Mouse (Mus musculus) megakaryocyte, embryonic 14.5 days (primary cell): ENCODE data around the gene Rps5. TPM values are rescaled to one million over a fixed set of nuclear protein-coding genes. Genes with fewer than 3 reads are reported as not detected.
A peak's percentile ranks its signal among the peaks of the same experiment; 100 is the strongest.
"Not testable (repeated sequence)": the region's sequence is repeated elsewhere in the genome, so short reads cannot be mapped to it uniquely, and the experiment has no call there.

ENCODE experiments used
- H3K27me3 ChIP-seq: replicated peaks from 2 replicates; pipeline ENCODE3; 2012; ENCODE audit warnings: inconsistent platforms
- H3K36me3 ChIP-seq: replicated peaks from 2 replicates; pipeline ENCODE3; 2012; ENCODE audit warnings: low read length, inconsistent platforms, mixed read lengths
- H3K4me1 ChIP-seq: 2 replicates; pipeline ENCODE4 v1.6.1; 2012; ENCODE audit warnings: inconsistent platforms
- H3K4me3 ChIP-seq: replicated peaks from 2 replicates; pipeline ENCODE3; 2012; ENCODE audit warnings: moderate library complexity, mild to moderate bottlenecking, inconsistent platforms
- H3K9me3 ChIP-seq: 2 replicates; pipeline ENCODE4 v1.6.1; 2012; ENCODE audit warnings: inconsistent platforms
- FLI1 ChIP-seq: IDR thresholded peaks from 2 replicates; pipeline ENCODE4 v1.6.1; 2012; ENCODE audit warnings: low read length, inconsistent platforms, mixed read lengths
- GATA1 ChIP-seq: IDR thresholded peaks from 3 replicates; pipeline ENCODE4 v1.6.1; 2012; ENCODE audit warnings: mixed read lengths, low read length, inconsistent platforms, borderline replicate concordance
- polyA plus RNA-seq: library from polyadenylated mRNA; stranded (reverse); fragments of >175 nt; gene quantifications from 2 replicates; pipeline ENCODE4 v1.2.3, GENCODE M21; 2012; ENCODE audit warnings: low replicate concordance; ENCODE audit not compliant: insufficient read depth

The Rps5 gene
- 434 and 3,041 TPM in 2 replicates for polyA plus RNA-seq

DNA sequence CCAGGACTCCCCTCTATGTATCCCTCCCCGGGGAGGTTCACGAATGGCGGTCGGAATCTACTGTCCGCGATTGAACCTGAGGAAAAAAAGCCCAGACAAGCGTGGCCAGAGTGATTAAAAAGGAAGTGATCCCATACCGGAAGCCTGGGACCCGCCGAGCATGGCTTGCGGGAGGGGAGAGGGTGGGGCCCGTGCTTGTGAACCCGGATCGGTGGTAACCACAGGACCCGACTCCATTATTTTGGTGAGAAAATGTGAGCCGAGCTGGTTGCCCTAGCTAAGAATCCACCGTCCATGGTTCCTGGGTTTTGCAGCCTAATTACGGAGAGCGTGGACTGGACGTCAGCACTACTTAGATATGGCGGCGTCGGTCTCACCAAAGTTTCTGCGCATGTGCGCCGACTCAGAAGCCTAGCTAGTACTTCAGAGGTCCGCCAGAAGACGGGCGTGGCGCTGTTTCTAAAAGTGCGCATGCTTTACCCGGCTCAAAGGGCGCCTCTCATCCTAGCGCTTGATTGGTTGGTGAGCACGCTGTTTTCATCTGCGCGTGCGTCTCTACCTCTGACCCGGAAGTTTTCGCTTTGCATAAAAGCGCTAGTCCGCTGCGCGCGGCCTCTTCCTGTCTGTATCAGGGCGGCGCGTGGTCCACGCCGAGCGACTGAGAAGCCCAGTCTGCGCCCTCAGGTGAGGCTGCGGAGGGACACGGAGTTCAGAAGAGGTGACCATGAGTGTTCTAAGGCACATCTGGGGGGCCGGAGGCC is at the start of gene Rps5:
TSS of gene Rps5 (plus strand) at position 586 of the 761 bp plus-strand sequence.
- H3K9me3 ChIP-seq, result no peaks in the 10 kb centered on the region
- H3K4me1 ChIP-seq, result peaks cover 35% of the 10 kb centered on the region
- TF ChIP-seq GATA1 (no peak), FLI1 (no peak)
- peak within 1 kb of the TSS; percentile 96 for H3K4me3 ChIP-seq
- H3K27me3 ChIP-seq, result no peaks in the 10 kb centered on the region
- H3K36me3 ChIP-seq, result peaks cover 37% of the 10 kb centered on the region

DNA sequence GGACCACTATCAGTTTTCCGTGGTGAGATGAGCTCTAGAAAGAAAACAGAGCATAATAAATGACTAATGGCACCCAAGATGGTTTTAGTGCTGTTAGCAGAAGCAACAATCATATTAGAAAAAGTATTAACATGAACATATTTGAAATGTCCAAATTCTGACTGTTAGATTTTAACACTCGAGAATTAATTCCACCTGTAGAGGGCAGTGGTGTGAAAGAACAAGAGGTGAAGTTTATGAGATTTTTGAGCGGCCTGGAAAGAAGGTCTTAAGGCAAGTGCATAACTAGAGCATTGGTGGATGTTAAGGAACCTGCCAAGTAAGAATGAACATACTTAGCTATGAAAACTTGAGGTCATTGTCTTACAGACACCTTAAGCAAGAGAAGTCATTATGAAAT is 47.8 kb upstream of the Rps5 start:
- TF ChIP-seq FLI1 (no peak), GATA1 (no peak)
- Histone ChIP-seq H3K9me3 (peaks cover 4% of the 10 kb centered on the region), H3K27me3 (no peaks in the 10 kb centered on the region), H3K4me3 (no peak overlapping the region), H3K36me3 (no peaks in the 10 kb centered on the region), H3K4me1 (no peaks in the 10 kb centered on the region)

GRCm38 (mm10) chr7:12880036-12880435 is 42.1 kb upstream of the Rps5 start:
- no peaks in the 10 kb centered on the region for H3K9me3 ChIP-seq
- no peak for TF ChIP-seq FLI1
- no peak for TF ChIP-seq GATA1
- peaks cover 8% of the 10 kb centered on the region for H3K36me3 ChIP-seq
- no peaks in the 10 kb centered on the region for H3K27me3 ChIP-seq
- peaks cover 26% of the 10 kb centered on the region for H3K4me1 ChIP-seq
- no peak overlapping the region for H3K4me3 ChIP-seq

DNA sequence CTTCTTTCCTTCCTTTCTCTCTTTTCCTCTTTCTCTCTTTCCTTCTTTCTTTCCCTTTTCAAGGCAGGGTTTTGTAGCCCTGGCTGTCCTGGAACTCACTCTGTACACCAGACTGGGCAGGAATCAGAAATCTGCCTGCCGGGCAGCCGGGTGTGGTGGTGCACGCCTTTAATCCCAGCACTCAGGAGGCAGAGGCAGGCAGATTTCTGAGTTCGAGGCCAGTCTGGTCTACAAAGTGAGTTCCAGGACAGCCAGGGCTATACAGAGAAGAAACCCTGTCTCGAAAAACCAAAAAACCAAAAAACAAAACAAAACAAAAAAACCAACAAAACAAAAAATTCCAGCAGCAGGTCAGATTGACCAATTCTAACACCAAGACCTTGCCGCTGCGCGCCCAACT is 41.6 kb upstream of the Rps5 start:
- not testable (repeated sequence) for H3K27me3 ChIP-seq, H3K9me3 ChIP-seq
- Histone ChIP-seq H3K4me1 (peaks cover 26% of the 10 kb centered on the region), H3K36me3 (peaks cover 13% of the 10 kb centered on the region), H3K4me3 (peak overlapping the region; percentile 97)

DNA sequence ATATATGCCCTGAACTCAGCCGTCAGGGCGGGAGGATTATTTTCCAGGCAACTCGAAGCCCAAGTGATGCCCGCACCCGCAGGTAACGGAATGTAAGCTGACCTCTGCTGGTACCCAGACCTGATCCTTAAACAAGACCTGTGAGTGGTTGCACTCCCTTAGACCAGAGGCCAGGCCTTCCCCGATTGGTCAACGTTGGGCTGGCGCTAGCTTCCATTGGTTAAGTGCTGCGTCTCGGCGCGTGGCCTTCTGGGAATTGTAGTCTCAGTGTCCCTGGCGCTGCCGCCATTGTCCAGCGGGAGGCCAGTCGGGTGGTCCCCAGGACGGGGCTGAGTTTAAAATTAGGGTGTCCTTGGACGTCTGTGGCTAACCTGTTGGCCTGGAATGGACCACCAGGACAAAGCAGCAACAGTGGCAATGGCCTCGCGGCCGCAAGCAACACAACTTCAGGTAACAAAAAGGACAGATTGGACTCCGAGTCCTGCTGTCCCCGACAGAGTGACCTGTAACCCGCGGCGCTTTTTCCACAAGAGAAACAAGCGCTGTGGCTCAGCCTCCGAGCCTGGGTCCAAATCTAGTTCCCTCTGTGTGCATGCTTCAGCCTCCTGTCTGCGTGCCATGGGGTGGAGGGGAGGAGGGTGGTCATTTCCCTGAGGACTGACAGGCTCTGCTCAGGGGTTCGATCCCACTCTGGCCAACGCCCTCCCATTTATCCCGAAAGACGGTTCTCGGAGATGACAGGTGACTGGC is 41.0 kb upstream of the Rps5 start, which contains the start of gene Zfp128:
TSS of gene Zfp128 (plus strand) at position 267 of the 750 bp plus-strand sequence.
- Histone ChIP-seq H3K4me1 (peaks cover 26% of the 10 kb centered on the region), H3K9me3 (no peaks in the 10 kb centered on the region), H3K36me3 (peaks cover 19% of the 10 kb centered on the region), H3K27me3 (no peaks in the 10 kb centered on the region), H3K4me3 (peak within 1 kb of the TSS; percentile 97)
- TF ChIP-seq FLI1, result no peak
- TF ChIP-seq GATA1, result no peak

DNA sequence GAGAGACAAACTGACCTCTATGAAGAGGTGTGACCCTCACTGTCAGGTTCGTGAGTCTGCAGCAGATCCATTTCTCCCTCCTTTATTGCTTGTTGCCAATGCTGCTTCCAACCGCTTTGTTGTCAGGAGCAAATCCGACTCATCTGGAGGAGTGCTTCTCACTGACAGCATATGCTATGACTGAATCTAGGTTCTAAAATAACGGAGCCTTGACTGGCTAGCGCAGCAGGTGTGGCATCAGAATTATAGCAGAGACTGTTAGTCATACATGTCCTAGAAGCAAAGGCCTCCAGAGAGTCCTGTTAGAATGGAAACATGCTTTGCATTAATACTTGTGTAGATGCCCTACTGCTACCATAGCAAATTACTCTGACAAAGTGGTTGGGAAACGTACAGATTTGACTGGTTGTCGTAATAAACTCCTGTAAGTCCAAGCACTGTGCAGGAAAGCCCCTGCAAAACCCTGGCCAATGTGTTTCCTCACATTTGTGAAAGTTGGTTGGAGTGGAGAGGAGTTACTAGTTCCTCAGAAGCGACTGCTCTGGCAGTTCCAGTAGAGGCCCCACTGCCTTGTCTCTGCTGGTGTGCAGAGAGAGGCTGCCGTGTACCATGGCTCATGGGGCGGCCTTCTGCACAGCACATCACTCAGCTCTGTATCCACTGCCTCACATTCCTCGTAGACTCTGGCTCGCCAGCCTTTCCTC is 35.4 kb upstream of the Rps5 start:
- Histone ChIP-seq H3K4me3 (no peak overlapping the region), H3K27me3 (no peaks in the 10 kb centered on the region), H3K36me3 (peaks cover 68% of the 10 kb centered on the region), H3K4me1 (peaks cover 38% of the 10 kb centered on the region), H3K9me3 (no peaks in the 10 kb centered on the region)
- no peak for TF ChIP-seq GATA1
- no peak for TF ChIP-seq FLI1

GRCm38 (mm10) chr7:12887585-12887984 is 34.5 kb upstream of the Rps5 start:
- Histone ChIP-seq H3K4me1 (peaks cover 30% of the 10 kb centered on the region), H3K4me3 (no peak overlapping the region), H3K27me3 (no peaks in the 10 kb centered on the region), H3K9me3 (no peaks in the 10 kb centered on the region), H3K36me3 (peaks cover 73% of the 10 kb centered on the region)
- TF ChIP-seq GATA1 (no peak), FLI1 (no peak)

DNA sequence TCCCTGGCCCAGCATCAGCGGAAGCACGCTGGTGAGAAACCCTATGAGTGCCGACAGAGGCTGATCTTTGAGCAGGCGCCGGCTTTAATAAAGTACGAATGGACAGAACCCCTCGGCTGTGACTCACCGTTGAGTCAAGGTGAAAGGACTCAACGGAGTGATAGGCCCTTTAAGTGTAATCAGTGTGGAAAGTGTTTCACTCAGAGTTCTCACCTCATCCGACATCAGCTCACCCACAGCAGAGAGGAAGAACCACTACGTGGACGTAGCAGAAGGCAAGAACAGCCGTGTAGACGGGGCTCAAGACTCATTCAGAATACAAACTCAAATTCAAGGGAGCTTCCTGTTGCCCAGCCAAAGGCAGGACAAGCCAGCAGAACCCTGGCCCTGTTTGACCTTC is 31.2 kb upstream of the Rps5 start:
- Histone ChIP-seq H3K9me3 (no peaks in the 10 kb centered on the region), H3K4me3 (no peak overlapping the region), H3K27me3 (no peaks in the 10 kb centered on the region), H3K4me1 (peaks cover 34% of the 10 kb centered on the region), H3K36me3 (peaks cover 56% of the 10 kb centered on the region)
- no peak for TF ChIP-seq GATA1
- TF ChIP-seq FLI1, result no peak

GRCm38 (mm10) chr7:12891334-12891733 is 30.8 kb upstream of the Rps5 start:
- H3K9me3 ChIP-seq, result no peaks in the 10 kb centered on the region
- H3K4me1 ChIP-seq, result peaks cover 37% of the 10 kb centered on the region
- H3K36me3 ChIP-seq, result peaks cover 52% of the 10 kb centered on the region
- H3K27me3 ChIP-seq, result no peaks in the 10 kb centered on the region
- TF ChIP-seq GATA1 (no peak), FLI1 (no peak)
- H3K4me3 ChIP-seq, result no peak overlapping the region
